Mouse (Mus musculus) heart, postnatal 14 days (tissue): Measurements from ENCODE around the gene Nck2. TPM values are rescaled to one million over a fixed set of nuclear protein-coding genes. Genes with fewer than 3 reads are reported as not detected.

Experiments used
- total RNA-seq, 2 experiments: library from RNA; stranded (reverse); gene quantifications; 2 replicates each; pipeline ENCODE4 v1.2.3; 2021

Nck2 gene
- total RNA-seq, 2 experiments from 2014 or later: 21.0 to 22.4 TPM

Other genes with a start within 250 kb of the Nck2 start
- gene Fhl2, start 247.6 kb upstream of the Nck2 start, total RNA-seq: 1,000 to 10,000 TPM; 1,735 to 2,031 TPM